Mouse (Mus musculus) common myeloid progenitor, adult 5-6 weeks (primary cell): ENCODE measurements around the gene Kcnj2. TPM values are rescaled to one million over a fixed set of nuclear protein-coding genes. Genes with fewer than 3 reads are reported as not detected.

Experiments
- ATAC-seq: replicated peaks from 2 replicates; pipeline ENCODE4 v1.8.0; 2016; ENCODE audit warnings: low read depth, mild to moderate bottlenecking, moderate TSS enrichment, inconsistent platforms; ENCODE audit not compliant: poor library complexity, severe bottlenecking
- total RNA-seq: library from RNA; stranded (forward); fragments of 200-1000, 187-1606 nt; gene quantifications from 2 replicates; pipeline ENCODE4 v1.2.3, GENCODE M21; 2017

Kcnj2 gene
- 2.2 and 2.6 TPM in 2 replicates for total RNA-seq

DNA sequence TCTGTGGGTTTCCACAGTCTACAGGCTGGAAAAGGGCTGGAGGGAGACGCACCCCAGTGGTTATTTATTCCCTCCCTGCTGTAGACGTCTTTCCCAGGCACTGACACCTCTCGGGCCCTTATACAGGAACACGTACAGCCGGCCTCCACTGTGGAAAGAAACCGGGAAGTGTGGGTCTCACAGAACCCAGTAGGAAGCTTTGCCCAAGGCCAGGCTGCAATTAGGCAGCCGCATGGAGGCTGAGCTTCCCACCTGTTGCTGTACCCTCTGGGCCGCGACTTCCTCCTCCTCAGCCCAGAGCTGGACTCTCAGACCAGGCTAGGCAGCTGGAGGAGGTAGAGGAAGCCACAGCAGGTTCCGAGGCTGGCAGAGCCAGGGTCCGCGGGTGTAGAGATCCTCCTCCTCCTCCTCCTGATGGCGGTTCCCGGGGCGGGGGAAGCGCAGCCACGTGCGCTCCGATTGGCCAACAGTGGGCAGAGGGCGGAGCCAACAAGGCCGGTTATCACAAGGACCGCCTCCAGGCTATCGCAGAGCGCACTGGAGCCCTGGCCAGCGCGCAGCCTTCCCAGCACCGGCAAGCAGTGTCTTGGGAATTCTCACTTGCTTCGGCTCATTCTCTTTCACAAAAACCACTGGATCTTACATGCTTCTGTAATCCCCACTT is at the start of gene Kcnj2:
Gene Kcnj2, plus strand, starts transcription at position 530 of the 664 bp plus-strand sequence.
- ATAC-seq = peak; percentile 95

DNA sequence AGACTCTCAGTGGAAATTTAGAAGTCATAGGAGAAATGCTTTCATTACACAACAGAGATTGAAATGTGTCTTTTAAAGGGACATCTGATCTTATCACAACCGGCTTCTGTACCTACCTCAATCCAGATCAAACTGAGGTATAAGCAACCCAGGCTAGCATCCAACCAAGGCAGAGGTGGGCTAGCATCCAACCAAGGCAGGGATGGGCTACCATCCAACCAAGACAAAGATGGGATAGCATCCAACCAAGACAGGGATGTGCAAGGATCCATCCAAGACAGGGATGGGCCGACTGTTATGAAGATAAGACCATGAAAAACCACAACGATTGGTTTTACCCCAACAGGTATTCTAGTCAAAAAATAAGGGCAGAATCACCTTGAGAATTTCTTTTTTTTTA is 49.8 kb upstream of the Kcnj2 start:
- no peak for ATAC-seq

DNA sequence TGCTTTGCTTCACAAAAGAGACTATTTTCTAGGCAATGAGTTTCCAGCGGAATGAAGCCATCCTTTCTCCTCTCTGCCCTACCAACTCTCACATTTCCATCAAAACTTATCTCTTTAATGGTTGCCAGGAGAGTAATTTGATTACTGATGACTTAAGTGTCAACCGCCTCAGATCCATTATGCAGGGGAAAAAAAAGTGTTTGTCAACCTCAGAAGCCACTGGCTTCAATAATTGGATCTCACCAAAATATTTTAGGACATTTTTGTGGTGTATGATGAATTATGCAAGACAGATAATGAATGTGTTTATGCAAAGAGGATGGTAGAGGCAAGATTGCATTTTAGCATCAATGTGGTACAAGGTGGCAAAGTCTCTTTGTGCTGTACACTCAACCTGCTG is 45.8 kb upstream of the Kcnj2 start:
- no peak for ATAC-seq

DNA sequence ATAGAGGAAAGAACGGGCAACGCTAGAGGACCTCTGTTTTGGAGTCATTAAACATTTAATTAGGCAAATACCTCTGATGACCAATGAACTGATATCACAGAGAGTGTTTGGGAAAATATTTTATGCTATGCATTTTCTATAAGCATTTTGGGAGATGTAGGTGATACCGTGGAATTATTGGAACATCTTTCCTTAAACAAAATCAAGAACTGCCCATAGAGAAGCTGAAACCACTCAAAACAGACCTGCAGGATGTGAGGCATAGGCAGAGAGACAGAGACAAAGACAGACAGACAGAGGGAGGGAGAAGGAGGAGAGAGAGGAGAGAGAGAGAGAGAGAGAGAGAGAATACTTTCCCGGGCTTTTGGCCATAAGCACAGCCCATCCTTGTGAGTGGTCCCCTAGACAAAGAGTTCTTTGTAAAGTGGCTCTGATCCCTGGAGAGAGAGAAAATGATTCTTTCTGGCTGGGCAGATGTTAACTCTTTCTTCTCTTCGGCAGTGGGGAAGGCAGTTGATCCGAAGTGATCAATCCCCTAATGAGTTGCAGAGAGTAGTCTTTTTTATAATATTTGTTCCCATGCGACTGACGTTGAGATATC is 43.2 kb upstream of the Kcnj2 start:
- no peak for ATAC-seq

DNA sequence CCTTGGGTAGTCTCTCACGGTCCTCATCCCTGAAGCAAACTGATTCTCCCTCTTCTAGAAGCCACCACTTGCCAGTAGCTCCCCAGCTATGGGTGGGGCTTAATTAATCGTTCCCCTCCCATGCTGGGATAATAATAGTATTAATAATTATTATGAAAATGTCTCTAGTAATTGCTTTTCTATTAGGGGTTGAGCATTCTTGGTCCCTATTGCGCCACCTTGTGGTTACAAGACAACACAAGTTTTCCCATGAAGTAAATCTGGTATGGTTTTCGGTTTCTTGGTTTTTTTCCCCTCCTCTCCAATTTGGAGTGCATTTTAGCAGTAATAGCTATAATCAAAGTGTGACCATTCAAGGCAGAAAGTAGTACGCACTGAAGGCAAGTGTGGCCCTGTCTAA is 23.8 kb upstream of the Kcnj2 start:
- ATAC-seq = 0 out of 2 replicates have a peak, but pooled peaks have one; percentile 42

DNA sequence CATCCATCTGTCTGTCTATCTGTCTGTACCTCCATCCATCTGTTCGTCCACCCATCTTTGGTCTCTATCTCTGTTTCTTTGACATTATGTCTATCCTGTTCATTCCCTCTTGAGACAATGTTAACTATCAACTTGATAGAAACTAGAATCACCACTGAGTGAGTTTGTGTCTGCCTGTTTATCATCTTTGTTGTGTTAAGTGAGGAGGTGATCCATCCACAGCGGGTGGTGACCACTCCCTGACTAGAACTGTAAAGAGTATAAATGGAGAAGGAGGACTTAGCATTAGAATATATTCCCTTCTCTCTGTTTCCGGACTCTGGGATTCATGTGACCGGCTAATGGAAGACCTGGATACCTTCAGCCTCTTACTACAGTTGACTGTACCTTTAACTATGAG is 22.7 kb upstream of the Kcnj2 start:
- ATAC-seq = no peak

DNA sequence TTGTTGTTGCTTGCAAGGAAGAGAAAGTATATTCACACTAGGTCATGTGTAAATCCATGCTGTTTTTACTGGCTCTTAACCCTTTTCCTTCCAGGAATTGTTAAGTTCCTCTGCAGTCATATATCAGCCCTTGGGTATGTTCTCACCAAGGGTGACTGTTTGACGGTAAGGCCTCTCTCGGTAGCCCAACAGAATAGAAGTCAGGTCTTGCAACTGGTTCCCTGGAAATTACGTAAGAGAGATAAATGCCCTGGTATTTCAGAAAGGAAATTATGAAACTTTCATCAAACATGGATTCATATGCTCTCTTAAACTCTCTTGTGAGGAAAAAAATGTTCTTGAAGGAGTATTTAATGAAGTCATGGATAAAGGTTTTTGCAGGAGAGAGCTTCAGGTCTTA is 11.7 kb upstream of the Kcnj2 start:
- no peak for ATAC-seq

DNA sequence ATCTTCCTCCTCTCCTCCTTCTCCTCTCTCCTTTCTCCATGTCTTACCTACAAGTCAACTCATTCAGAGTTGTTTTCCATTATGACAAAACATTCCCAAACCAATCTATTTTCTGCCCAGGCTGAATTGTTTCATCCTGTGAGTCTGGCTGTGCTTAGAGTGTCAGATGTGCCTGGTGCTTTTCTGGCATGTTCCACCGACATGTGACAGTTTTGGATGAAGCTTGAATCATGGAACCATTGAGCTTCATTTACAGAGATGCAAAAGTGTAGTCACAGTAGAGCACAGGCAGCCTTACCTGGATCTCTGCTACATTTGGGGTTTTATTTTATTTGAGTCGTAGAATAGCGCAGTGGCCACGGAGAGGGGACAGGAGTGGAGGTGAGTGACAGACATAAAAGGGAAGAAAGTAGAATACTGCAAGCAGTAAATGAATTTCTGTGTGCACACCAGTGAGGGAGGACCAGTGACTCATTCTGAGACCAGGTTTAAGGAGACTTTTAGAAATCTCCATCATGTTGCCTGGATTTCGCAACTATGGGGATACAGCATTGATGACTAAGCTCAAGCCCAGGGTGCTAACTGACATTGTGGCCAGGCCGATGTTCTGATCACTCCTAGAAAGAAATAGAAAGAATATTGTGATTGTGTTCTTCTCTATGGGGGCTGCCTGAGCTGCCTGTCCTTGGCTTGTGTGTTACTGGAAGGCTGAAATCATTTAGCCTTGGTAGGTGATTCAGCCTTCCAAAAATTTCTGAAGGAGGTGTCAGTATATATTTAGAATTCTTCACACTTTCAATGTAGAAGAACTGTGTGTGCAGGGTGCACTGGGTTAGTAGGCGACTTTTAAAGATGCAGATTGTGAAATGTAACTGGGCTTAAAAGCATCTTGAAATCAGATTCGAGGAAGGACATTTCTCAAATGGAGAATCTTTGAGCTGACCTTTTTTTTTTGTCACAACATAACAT is 10.8 kb upstream of the Kcnj2 start:
- ATAC-seq = peak; percentile 71

DNA sequence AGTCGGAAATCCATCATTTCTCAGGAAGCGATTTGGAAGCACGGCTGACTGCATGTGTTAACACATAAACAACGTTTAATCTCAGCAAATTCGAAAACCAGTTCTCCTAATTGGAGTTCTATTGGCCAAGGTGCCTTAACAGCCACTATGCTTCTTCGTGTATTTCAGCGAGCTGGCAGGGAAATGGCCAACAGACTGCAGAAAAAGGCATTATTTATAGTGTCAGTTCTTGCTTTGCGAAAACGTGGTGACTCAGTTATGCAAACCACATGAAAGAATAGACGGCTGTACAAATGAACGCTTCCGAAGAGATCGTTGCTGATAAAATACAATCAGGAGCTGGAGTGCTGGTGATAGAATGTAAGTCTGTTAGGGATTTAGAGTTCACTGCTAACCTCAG is 9.9 kb upstream of the Kcnj2 start:
- ATAC-seq = no peak

DNA sequence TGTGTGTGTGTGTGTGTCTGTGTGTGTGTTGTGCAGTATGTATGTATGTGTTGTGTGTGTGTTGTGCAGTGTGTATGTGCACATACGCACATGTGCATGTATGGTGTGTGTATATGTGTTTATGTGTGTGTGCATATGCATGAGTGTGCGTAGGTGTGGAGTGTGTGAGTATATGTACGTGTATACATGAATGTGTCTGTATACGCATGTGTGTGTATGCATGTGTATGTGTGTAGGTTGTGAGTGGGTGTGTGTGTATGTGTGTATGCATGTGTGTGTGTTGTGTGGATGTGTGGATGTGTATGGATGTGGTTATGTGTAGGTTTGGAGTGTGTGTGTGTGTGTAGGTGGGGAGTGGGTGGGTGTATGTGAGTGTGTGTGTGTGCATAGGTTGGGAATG is 8.5 kb upstream of the Kcnj2 start:
- no peak for ATAC-seq

DNA sequence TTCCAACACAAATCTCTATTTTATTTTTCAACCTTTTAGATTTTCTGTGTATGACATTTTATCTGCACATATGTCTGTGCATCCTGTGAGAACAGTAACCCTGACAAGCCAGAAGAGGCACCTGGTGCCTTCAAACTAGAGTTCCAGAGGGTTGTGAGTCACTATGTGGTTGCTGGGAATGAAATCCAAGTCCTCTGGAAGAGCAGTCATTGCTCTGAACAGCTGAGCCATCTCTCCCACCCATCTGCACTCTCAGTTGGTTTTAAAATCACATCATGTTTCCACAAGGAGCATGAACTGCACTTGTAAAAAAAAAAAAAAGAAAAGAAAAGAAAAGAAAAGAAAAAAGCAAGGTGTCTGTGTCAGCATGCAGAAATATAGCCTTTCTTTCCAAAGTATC is 6.5 kb upstream of the Kcnj2 start:
- no peak for ATAC-seq

DNA sequence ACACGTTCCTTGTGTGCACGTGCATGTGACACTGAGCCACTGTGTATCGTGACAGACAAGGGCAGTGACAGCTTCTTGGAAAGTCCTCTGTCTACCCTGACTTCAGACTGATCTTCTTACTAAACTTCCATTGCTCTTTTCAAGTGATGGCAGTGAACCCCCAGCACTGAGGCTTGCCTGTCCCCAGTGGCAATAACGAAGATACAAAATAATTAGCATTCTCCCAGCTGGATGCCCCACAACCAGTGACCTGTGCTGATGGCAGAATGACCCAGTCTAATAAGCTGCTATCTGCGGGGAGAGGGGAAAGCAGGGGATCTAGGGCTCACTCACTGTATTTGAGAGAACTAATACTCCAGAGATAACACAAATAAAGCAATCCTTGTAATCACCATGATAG is 5.7 kb upstream of the Kcnj2 start:
- ATAC-seq = no peak

DNA sequence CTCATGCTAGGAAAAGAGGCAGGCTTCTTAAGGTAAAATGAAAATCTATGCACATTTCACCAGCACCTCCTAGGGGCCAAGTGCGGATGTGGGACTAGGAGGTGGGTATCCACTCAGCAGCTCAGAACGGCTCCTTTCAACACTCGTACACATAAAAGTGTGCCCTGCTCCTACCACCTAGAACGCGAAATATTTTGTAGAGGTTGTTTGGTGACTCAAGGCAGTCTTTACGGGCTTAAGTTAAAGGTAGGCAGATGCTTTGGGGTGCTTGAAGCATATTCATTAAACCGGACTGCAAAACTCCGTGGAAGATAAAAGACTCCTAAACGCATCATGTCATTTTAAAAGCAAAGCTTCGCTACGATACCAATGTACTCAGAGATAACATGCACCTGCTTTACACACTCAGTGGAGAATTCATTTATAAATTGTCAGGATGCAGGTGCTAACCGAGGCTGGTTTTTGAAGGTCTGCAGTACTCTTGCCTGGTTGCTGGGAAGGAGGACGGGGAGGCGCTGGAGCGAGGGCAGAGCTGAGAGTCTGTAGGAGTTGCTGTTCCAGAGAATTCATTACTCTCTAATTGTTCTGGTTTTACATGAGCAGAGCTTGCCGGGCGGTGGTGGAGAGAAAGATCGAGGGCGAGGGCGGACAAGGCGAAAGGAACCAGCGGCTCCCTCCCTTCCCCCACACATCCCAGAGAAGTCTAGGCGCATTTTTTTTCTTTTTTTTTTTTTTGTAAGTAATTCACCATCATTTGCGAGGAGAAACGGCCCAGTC is 1.0 kb upstream of the Kcnj2 start:
- peak; percentile 45 for ATAC-seq

DNA sequence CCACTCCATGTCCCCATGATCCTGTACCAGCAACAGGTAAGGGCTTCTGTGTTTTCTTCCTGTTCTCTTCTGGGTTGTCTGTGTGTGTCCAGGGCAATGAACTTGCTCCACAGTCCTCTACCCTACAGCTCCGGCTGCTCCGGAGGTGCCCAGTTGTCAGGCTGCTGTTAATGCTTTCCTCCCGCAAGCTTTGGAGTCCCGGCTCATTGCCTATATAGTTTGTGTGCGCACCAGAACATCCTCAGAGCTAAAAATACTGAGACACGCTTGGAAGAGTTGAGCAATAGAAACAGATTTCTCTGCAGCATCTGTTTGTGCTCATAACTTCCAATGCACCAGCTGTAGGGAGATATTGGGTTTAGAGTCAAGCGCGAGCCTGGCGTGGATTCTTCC is 331 bp downstream of the Kcnj2 start:
- ATAC-seq = peak; percentile 40

DNA sequence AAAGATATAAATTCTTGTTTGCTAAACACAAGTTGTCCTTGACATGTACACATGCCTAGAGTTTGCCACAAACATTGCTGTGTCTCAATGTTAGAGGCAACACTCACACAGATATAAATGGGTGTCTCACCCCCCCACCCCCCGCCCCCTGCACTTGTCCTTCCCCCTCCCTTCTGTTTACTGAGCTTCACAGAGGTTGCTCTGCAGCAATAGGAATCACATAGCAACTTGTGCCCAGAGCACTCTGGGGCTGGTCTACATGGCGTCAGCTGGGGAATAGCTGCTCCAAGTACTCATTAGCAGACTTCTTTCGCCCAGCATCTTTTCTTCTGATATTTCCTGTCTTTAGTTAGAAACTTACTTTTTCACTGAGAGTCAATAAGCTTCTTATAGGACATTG is 1.8 kb downstream of the Kcnj2 start:
- ATAC-seq = no peak

DNA sequence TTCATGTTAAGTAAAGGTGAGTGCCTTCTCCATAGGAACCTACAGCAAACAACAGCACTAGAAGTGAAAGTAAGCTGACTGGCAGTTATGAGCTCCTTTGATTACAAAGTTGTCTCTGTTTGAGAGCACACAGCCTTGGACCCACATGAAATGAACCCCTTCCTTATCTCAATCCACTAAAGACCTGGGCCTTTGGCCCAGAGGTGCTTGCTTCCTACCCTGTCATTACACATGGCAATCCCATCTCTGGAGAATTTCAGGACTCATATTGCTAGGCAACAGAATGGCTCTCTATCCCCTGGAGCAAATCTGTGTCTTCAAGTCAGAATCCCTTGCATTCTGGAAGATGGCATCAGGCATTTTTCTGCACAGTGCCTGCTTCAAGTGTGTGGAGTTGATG is 4.5 kb downstream of the Kcnj2 start:
- no peak for ATAC-seq

DNA sequence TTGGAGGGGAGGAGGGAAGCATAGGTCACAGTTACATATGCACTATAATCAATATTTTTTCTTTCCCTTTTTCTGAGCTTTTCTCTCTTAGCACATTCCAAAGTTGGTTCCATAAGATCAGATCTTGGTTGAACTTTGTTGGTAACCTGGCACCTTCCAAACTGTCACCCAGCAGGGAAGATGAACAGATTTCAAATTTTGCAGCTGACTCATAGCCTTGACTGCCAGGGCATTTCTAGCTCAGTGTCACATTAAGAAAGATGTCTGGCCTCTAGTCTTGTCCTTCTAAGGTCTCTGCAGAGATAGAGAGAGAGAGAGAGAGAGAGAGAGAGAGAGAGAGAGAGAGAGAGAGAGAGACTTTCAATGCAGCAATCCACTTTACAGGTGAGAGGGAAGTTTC is 8.2 kb downstream of the Kcnj2 start:
- ATAC-seq = no peak

DNA sequence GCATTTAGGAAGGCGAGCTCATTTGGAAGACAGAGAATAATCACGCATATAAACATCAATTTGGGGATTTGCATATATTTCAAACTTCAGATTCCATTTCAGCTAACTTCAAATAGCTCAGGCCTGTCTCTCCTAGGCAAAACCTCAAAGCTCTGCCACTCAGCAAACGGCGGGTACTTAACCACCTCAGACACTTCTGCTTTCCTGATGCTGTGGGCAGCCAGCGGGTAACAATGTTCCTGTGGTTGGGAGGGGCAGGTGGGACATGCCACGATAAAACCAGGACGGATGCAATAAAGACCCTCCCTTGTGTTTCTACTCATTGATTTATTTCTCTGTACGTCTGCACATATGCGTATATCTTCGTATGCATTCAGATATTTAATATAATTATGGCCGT is 12.1 kb downstream of the Kcnj2 start:
- ATAC-seq = peak; percentile 98

DNA sequence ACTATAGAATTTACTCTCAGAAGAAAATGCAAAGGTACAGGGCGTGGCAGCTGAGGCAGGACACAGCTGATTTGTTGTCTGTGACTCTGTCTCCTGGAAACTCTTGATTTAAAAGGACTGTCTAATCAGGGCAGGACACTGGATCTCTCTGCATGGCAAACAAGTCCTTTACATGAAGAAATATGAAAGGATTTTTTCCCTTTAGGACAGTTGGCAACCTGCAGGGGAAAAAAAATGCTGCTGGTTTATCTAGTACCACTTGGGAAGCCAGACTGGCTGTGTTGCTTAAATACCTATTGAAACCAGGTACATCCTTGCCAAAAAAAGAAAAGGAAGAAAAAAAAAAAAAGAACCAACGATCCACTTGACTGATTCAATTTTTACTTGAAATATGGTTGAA is 17.0 kb downstream of the Kcnj2 start:
- ATAC-seq = no peak

DNA sequence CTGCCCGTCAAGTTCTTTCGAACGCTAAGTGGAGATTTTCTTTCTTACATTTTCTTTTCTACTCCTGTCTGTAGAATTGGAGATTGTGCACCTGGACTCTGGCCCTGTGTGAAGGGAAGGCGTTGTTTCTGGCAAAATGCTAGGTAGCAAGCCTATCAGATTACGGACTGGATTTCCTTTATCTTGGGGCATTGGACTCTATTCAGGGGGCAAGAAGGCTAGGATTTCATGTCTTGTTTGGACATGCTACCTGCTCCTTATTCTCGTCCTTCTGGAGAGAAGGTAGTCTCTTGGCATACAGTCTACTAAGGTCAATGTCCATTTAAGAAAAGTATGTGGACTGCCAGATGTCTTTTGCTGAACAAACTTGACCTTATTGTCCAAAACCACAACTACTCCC is 21.0 kb downstream of the Kcnj2 start:
- ATAC-seq = no peak
